Mouse (Mus musculus): Measurements from ENCODE around the gene Cdh4. TPM values are rescaled to one million over a fixed set of nuclear protein-coding genes. Genes with fewer than 3 reads are reported as not detected.

The Cdh4 gene
- polyA plus RNA-seq, 1 experiment from 2014 or later = 1.8 TPM

DNA sequence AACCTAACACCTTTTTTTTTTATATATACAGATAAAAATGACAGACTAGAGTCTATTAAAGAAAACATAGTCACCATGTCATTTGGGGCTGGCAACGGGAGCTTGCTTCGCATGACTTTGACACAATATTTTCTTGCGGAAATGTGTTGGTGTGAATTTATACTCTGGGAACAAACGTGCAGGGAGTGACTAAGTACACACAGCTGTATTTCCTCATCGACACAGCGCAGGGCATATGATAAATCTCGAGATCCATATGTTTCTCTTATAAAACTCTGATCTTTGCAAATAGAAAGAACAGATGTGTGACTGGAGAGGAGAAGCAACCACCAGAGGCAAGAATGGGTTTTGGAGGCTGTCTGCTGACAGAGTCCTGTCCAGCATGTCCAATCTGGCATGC, 304.3 kb downstream of the Cdh4 start:
- no peak overlapping the region for H3K4me3 ChIP-seq
- no peaks in the 10 kb centered on the region for H3K27me3 ChIP-seq (ENCODE audit: low read depth, poor library complexity, severe bottlenecking)
- no peak overlapping the region for H3K27ac ChIP-seq
- H3K36me3 ChIP-seq = no peaks in the 10 kb centered on the region
- DNase-seq (ENCODE audit: low spot score) = no peak
- H3K9me3 ChIP-seq (replicated peaks) = no peaks in the 10 kb centered on the region
- WGBS = 86% methylated on average over 7 of the region's 7 CpGs
- peaks cover 4% of the 10 kb centered on the region; the same call in 1 of the 2 replicates for H3K4me1 ChIP-seq

DNA sequence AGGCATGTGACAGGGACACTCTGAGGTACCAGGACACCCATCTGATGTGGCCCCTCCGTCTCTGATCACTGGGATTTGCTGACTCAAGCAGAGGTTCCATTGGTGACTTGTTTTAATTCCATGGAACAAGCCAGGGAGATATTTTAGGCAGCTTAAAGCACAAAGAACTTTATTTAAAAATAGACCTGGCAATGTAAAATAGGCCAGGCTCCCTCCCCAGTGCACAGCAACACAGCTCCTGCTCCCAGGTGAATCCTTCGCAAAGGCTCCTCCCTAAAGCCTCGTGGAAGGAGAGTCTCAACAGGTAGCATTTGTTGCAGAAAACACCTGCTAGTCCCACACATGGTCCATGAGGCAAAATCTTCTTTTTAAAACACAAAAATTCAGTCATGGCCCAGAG, 307.2 kb downstream of the Cdh4 start:
- WGBS = 82% methylated on average over 3 of the region's 3 CpGs
- H3K9me3 ChIP-seq (replicated peaks) = no peaks in the 10 kb centered on the region
- no peaks in the 10 kb centered on the region for H3K4me1 ChIP-seq
- DNase-seq (ENCODE audit: low spot score) = no peak
- H3K27me3 ChIP-seq (ENCODE audit: low read depth, poor library complexity, severe bottlenecking) = no peaks in the 10 kb centered on the region
- no peak overlapping the region for H3K27ac ChIP-seq
- no peaks in the 10 kb centered on the region for H3K36me3 ChIP-seq
- H3K4me3 ChIP-seq = no peak overlapping the region

DNA sequence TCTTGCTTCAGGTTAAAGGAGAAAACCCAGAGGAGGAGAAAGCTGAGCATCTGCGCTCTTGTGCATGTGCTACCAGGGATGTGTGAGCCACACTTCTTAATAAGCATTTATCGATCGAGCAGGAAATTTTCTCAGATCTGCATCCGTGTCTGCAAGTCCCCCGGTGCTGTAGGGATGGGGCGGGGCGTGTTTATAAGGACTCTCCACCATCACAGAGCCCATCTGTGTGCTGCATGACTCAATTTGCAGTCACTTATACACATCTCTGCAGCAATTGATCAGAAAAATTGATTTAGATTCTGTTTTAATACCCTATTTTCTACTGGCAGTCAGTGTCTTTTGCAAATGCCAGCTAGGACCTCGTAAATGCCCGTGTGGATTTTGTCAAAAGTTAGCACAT, 311.6 kb downstream of the Cdh4 start:
- no peaks in the 10 kb centered on the region for H3K9me3 ChIP-seq (replicated peaks)
- H3K27ac ChIP-seq = no peak overlapping the region
- no peaks in the 10 kb centered on the region for H3K36me3 ChIP-seq
- DNase-seq (ENCODE audit: low spot score) = no peak
- no peak overlapping the region for H3K4me3 ChIP-seq
- no peaks in the 10 kb centered on the region for H3K27me3 ChIP-seq (ENCODE audit: low read depth, poor library complexity, severe bottlenecking)
- peaks cover 6% of the 10 kb centered on the region for H3K4me1 ChIP-seq
- WGBS = 89% methylated on average over 9 of the region's 9 CpGs

DNA sequence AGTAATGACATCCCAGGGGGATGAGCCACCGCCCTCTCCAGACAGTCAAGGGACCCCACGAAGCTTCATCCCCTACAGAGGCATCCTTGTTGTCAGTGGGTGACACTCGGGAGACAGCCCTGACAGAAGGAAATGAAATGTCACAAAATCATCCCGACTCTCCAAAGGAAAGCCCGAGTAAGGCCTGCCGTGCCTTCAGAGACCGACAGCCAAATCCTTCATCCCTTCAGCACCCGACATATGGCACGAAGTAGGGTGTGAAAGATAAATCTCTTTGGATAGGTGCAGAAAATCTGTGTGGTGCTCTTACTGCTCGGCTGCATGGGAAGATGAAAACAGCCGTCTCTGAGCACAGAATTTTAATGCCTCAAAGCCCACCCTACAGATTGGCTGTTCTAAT, 312.5 kb downstream of the Cdh4 start:
- 75% methylated on average over 11 of the region's 11 CpGs for WGBS
- no peak overlapping the region for H3K4me3 ChIP-seq
- H3K27ac ChIP-seq = no peak overlapping the region
- peaks cover 6% of the 10 kb centered on the region for H3K4me1 ChIP-seq
- H3K36me3 ChIP-seq = no peaks in the 10 kb centered on the region
- DNase-seq (ENCODE audit: low spot score) = no peak
- H3K9me3 ChIP-seq (replicated peaks) = no peaks in the 10 kb centered on the region
- no peaks in the 10 kb centered on the region for H3K27me3 ChIP-seq (ENCODE audit: low read depth, poor library complexity, severe bottlenecking)

GRCm38 (mm10) chr2:179761718-179762441, 319.6 kb downstream of the Cdh4 start:
- Histone ChIP-seq H3K36me3 (no peaks in the 10 kb centered on the region), H3K27ac (no peak overlapping the region), H3K27me3 (ENCODE audit: low read depth, poor library complexity, severe bottlenecking) (peaks cover 26% of the 10 kb centered on the region), H3K4me3 (no peak overlapping the region), H3K9me3 (replicated peaks) (no peaks in the 10 kb centered on the region), H3K4me1 (peaks cover 21% of the 10 kb centered on the region)
- no peak for DNase-seq (ENCODE audit: low spot score)
- 60% methylated on average over 9 of the region's 9 CpGs for WGBS

- Histone ChIP-seq H3K27me3 (ENCODE audit: low read depth, poor library complexity, severe bottlenecking) (peaks cover 35% of the 10 kb centered on the region), H3K4me1 (peaks cover 26% of the 10 kb centered on the region), H3K36me3 (no peaks in the 10 kb centered on the region), H3K4me3 (no peak overlapping the region), H3K27ac (no peak overlapping the region), H3K9me3 (replicated peaks) (no peaks in the 10 kb centered on the region)
- WGBS = 80% methylated on average over 13 of the region's 13 CpGs
- DNase-seq (ENCODE audit: low spot score) = no peak
Observed at GRCm38 (mm10) chr2:179762521-179763305, 320.5 kb downstream of the Cdh4 start.

DNA sequence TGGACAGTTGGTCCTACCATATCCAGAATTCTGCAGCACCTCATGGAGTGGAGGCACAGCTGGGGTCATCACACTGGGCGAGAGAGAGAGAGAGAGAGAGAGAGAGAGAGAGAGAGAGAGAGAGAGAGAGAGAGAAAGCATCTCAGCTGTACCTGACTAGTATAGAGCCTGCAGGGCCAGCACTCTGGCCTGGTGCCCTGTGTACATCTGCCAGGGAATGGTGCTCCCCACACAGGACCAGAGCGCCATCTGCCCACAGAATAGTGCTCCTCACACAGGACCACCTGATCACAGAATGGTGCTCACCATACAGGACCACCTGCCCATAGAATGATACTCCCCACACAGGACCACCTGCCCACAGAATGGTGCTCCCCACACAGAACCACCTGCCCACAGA, 322.2 kb downstream of the Cdh4 start:
- Histone ChIP-seq H3K9me3 (replicated peaks) (no peaks in the 10 kb centered on the region), H3K27ac (no peak overlapping the region), H3K4me3 (no peak overlapping the region), H3K4me1 (peaks cover 31% of the 10 kb centered on the region), H3K36me3 (no peaks in the 10 kb centered on the region), H3K27me3 (ENCODE audit: low read depth, poor library complexity, severe bottlenecking) (peaks cover 51% of the 10 kb centered on the region)
- no peak for DNase-seq (ENCODE audit: low spot score)
- 91% methylated on average over 2 of the region's 2 CpGs for WGBS

DNA sequence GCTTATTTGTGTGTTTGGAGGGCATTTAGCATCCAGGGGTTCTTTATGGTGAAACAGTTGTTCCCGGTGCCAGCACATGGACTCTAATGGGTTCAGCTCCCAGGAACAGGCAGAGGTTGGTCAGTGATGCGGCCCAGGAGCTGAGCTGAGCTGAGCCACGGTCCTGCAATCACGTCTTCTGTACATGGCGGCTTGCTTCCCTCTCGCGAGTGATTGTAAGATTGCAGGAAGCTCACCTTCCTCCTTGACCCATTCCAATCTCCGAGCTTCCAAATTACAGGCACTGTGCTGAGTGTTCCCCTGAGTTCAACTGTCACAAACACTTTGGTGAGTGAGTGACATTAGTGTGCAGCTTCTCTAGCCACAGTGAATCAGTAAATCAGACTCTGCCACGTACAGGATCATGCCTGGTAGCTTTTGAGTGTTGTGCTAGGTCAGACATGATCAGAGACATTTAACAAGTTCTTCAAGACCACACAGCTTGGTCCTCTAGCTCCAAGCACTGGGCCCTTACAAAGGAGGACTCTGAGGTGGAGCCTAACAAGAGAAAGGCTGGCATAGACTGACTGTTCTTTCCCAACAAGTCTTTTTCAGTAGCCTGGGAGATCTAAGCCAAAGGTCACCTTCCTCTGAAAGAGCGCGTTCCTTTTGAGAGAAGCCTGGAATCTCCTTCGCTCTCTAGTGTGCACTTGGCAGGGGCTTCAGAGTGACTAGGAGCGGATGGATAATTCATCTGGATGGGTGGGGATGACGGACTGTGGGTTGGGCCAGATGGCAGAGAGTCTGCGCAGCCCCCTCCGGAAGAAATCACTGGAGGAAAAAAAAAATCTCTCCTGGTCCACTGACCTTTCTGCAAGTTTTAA, 324.7 kb downstream of the Cdh4 start:
- no peaks in the 10 kb centered on the region for H3K36me3 ChIP-seq
- WGBS = 21% methylated on average over 16 of the region's 16 CpGs
- no peaks in the 10 kb centered on the region for H3K9me3 ChIP-seq (replicated peaks)
- H3K27me3 ChIP-seq (ENCODE audit: low read depth, poor library complexity, severe bottlenecking) = peaks cover 58% of the 10 kb centered on the region
- H3K4me1 ChIP-seq = peaks cover 25% of the 10 kb centered on the region
- DNase-seq (ENCODE audit: low spot score) = no peak
- 0 out of 2 replicates have a peak overlapping the region, but pooled peaks have one; percentile 12 for H3K4me3 ChIP-seq
- H3K27ac ChIP-seq = no peak overlapping the region

- no peak for DNase-seq (ENCODE audit: low spot score)
- Histone ChIP-seq H3K4me1 (peaks cover 23% of the 10 kb centered on the region), H3K36me3 (no peaks in the 10 kb centered on the region), H3K27me3 (ENCODE audit: low read depth, poor library complexity, severe bottlenecking) (peaks cover 58% of the 10 kb centered on the region), H3K9me3 (replicated peaks) (no peaks in the 10 kb centered on the region), H3K4me3 (0 out of 2 replicates have a peak overlapping the region, but pooled peaks have one; percentile 12), H3K27ac (no peak overlapping the region)
- WGBS = 4% methylated on average over 9 of the region's 9 CpGs
Observed at GRCm38 (mm10) chr2:179767527-179767849, 325.3 kb downstream of the Cdh4 start.

DNA sequence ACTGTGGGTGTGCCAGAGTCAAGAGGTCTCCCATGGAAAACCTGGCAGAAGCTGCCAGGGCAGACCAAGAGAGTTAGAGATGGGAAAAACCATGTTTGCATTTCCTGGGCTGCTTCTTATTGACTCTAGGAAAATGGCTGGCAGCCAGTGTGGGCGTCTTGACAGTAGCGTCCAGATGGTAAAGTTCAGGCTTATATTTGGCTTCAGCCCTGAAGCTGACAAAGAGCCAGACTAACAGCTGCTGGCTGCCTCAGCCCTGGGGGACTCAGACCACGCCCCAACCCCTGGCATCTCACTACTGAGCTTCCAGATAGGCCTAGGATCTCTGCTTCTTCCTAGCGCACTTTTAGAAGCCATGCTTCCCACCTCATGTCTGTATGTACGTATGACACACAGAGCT, 326.9 kb downstream of the Cdh4 start:
- H3K27me3 ChIP-seq (ENCODE audit: low read depth, poor library complexity, severe bottlenecking) = peaks cover 60% of the 10 kb centered on the region
- 77% methylated on average over 5 of the region's 5 CpGs for WGBS
- no peaks in the 10 kb centered on the region for H3K36me3 ChIP-seq
- peaks cover 29% of the 10 kb centered on the region for H3K4me1 ChIP-seq
- H3K9me3 ChIP-seq (replicated peaks) = no peaks in the 10 kb centered on the region
- no peak overlapping the region for H3K27ac ChIP-seq
- no peak for DNase-seq (ENCODE audit: low spot score)
- no peak overlapping the region for H3K4me3 ChIP-seq

GRCm38 (mm10) chr2:179769943-179770342, 327.7 kb downstream of the Cdh4 start:
- DNase-seq (ENCODE audit: low spot score) = no peak
- H3K4me1 ChIP-seq = peaks cover 37% of the 10 kb centered on the region
- 74% methylated on average over 8 of the region's 8 CpGs for WGBS

DNA sequence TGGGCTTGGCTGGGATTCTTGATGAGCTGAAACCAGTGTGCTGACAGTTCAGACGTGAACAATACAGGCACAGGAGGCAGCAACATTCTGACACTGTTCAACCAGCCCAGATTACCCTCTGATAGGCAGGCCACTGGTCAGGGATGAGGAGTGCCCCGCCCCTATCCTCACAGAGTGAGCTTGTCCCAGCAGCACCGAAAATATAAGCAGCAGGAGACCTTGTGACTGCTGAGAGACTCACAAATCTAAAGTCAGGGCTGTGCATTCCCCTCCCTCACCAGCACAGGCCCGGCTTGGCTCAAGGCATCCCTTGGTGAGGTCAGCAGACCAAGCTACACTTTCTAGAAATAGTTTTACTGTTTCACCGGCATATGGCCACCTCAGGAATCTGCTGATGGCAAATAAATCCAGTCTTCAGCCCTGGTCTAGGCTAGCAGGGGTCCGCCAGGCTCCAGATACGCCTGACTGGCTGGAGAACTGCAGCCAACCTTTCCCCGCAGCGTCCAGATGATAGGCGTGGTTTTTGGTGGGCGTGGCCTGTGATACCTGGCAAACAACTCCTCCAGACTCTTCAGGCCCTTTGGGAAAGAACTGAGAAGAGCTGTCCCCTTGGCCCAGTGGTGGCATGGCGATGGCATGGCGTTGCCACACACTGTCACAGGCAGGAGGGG, 332.3 kb downstream of the Cdh4 start:
- WGBS = 15% methylated on average over 13 of the region's 13 CpGs
- H3K9me3 ChIP-seq (replicated peaks) = no peaks in the 10 kb centered on the region
- H3K27ac ChIP-seq = 0 out of 2 replicates have a peak overlapping the region, but pooled peaks have one; percentile 16
- H3K4me3 ChIP-seq = no peak overlapping the region
- 0 out of 2 replicates have a peak, but pooled peaks cover 8% of the 10 kb centered on the region for H3K27me3 ChIP-seq (ENCODE audit: low read depth, poor library complexity, severe bottlenecking)
- no peak for DNase-seq (ENCODE audit: low spot score)
- no peaks in the 10 kb centered on the region for H3K36me3 ChIP-seq
- H3K4me1 ChIP-seq = peaks cover 24% of the 10 kb centered on the region

More at GRCm38 (mm10) chr2:179769943-179770342, 327.7 kb downstream of the Cdh4 start:
- Histone ChIP-seq H3K36me3 (no peaks in the 10 kb centered on the region), H3K9me3 (replicated peaks) (no peaks in the 10 kb centered on the region), H3K27ac (no peak overlapping the region), H3K27me3 (ENCODE audit: low read depth, poor library complexity, severe bottlenecking) (peaks cover 53% of the 10 kb centered on the region), H3K4me3 (no peak overlapping the region)
